Mouse (Mus musculus) MEL (cell line): ENCODE measurements around the gene Ndufs2. TPM values are rescaled to one million over a fixed set of nuclear protein-coding genes. Genes with fewer than 3 reads are reported as not detected.

ENCODE experiments used
- DNase-seq: peaks from one replicate; pipeline ENCODE4 v3.0.0; 2011; ENCODE audit warnings: low read depth, low spot score
- H3K27ac ChIP-seq: 2 replicates; pipeline ENCODE4 v1.5.1; 2012; ENCODE audit warnings: low read depth, mild to moderate bottlenecking, control low read depth, low read length, moderate library complexity; ENCODE audit not compliant: control insufficient read depth
- H3K27me3 ChIP-seq, 2 experiments: fragments of 150-350 bp in 1 of 2; sonication (generic) in 1 of 2; 2 replicates each; pipeline ENCODE4 v1.6.1; 2012; ENCODE audit warnings: low read length in 2 of 2, mild to moderate bottlenecking in 2 of 2, improper control_type of control experiment in 1 of 2, moderate library complexity in 1 of 2; ENCODE audit not compliant: insufficient read depth in 2 of 2, control insufficient read depth in 1 of 2
- H3K36me3 ChIP-seq, 2 experiments: 2 replicates each; pipeline ENCODE4 v1.6.1; 2012 to 2014; ENCODE audit warnings: low read length in 2 of 2, improper control_type of control experiment in 1 of 2, inconsistent platforms in 1 of 2, mild to moderate bottlenecking in 1 of 2; ENCODE audit not compliant: insufficient read depth in 2 of 2, control insufficient read depth in 1 of 2
- H3K4me1 ChIP-seq, 2 experiments: fragments of 150-350 bp in 1 of 2; sonication (generic) in 1 of 2; 2 replicates each; pipeline ENCODE4 v1.6.1; 2012; ENCODE audit warnings: low read length in 2 of 2, improper control_type of control experiment in 1 of 2, mild to moderate bottlenecking in 1 of 2; ENCODE audit not compliant: insufficient read depth in 2 of 2, control insufficient read depth in 1 of 2
- H3K4me3 ChIP-seq, 2 experiments: fragments of 150-350 bp in 1 of 2; sonication (generic) in 1 of 2; 2 replicates each; pipeline ENCODE4 v1.5.1; 2012; ENCODE audit warnings: low read depth in 2 of 2, low read length in 2 of 2, mild to moderate bottlenecking in 2 of 2, moderate library complexity in 2 of 2, control low read depth in 1 of 2, improper control_type of control experiment in 1 of 2; ENCODE audit not compliant: control insufficient read depth in 1 of 2, insufficient read depth in 1 of 2
- H3K79me2 ChIP-seq: 2 replicates; pipeline ENCODE4 v1.6.1; 2012; ENCODE audit warnings: mild to moderate bottlenecking, low read length, moderate library complexity; ENCODE audit not compliant: control insufficient read depth, poor library complexity, insufficient read depth
- H3K9ac ChIP-seq: 2 replicates; pipeline ENCODE4 v1.6.1; 2012; ENCODE audit warnings: low read depth, mild to moderate bottlenecking, control low read depth, low read length, moderate library complexity; ENCODE audit not compliant: control insufficient read depth, poor library complexity, severe bottlenecking
- H3K9me3 ChIP-seq: fragments of 150-350 bp; sonication (generic); replicated peaks from 2 replicates; pipeline ENCODE4 v1.6.1; 2012; ENCODE audit warnings: mild to moderate bottlenecking, low read length, improper control_type of control experiment, moderate library complexity; ENCODE audit not compliant: insufficient read depth
- CHD1 ChIP-seq: IDR thresholded peaks from 2 replicates; pipeline ENCODE4 v1.6.1; 2012; ENCODE audit warnings: low read depth, mild to moderate bottlenecking, inconsistent platforms, low read length, improper control_type of control experiment
- CTCF ChIP-seq, 3 experiments: IDR thresholded peaks in 2 of 3; conservative IDR thresholded peaks in 1 of 3; 2 replicates each; pipeline ENCODE4 v1.5.1; 2011 to 2012; ENCODE audit warnings: low read length in 3 of 3, low read depth in 2 of 3, mild to moderate bottlenecking in 2 of 3, improper control_type of control experiment in 1 of 3, inconsistent platforms in 1 of 3, mixed read lengths in 1 of 3, moderate library complexity in 1 of 3; ENCODE audit not compliant: control insufficient read depth in 1 of 3, insufficient read depth in 1 of 3, poor library complexity in 1 of 3, severe bottlenecking in 1 of 3
- E2F4 ChIP-seq: IDR thresholded peaks from 2 replicates; pipeline ENCODE4 v1.6.1; 2011; ENCODE audit warnings: low read depth, low read length, improper control_type of control experiment, borderline replicate concordance
- ELF1 ChIP-seq: IDR thresholded peaks from 2 replicates; pipeline ENCODE4 v1.6.1; 2014; ENCODE audit warnings: low read depth, mild to moderate bottlenecking, inconsistent platforms, low read length, improper control_type of control experiment, moderate library complexity
- EP300 ChIP-seq, 2 experiments: IDR thresholded peaks; 2 replicates each; pipeline ENCODE4 v1.6.1; 2011; ENCODE audit warnings: improper control_type of control experiment in 2 of 2, low read length in 2 of 2, low read depth in 1 of 2, mild to moderate bottlenecking in 1 of 2
- ETS1 ChIP-seq: IDR thresholded peaks from 2 replicates; pipeline ENCODE4 v1.6.1; 2012; ENCODE audit warnings: low read depth, mild to moderate bottlenecking, inconsistent platforms, low read length, improper control_type of control experiment, moderate library complexity
- GABPA ChIP-seq: IDR thresholded peaks from 2 replicates; pipeline ENCODE4 v1.6.1; 2012; ENCODE audit warnings: low read depth, mild to moderate bottlenecking, inconsistent platforms, low read length, improper control_type of control experiment, moderate library complexity
- GATA1 ChIP-seq: IDR thresholded peaks from 2 replicates; pipeline ENCODE4 v1.6.1; 2011; ENCODE audit warnings: low read depth, low read length, improper control_type of control experiment
- HCFC1 ChIP-seq: IDR thresholded peaks from 2 replicates; pipeline ENCODE4 v1.6.1; 2012; ENCODE audit warnings: low read depth, mild to moderate bottlenecking, inconsistent platforms, low read length, improper control_type of control experiment, moderate library complexity
- KAT2A ChIP-seq: conservative IDR thresholded peaks from 2 replicates; pipeline ENCODE4 v1.6.1; 2012; ENCODE audit warnings: low read depth, low read length, improper control_type of control experiment, inconsistent platforms
- MAZ ChIP-seq: IDR thresholded peaks from 2 replicates; pipeline ENCODE4 v1.6.1; 2012; ENCODE audit warnings: low read depth, mild to moderate bottlenecking, inconsistent platforms, low read length, improper control_type of control experiment
- MEF2A ChIP-seq: IDR thresholded peaks from 2 replicates; pipeline ENCODE4 v1.6.1; 2014; ENCODE audit warnings: low read depth, mild to moderate bottlenecking, inconsistent platforms, low read length, improper control_type of control experiment; ENCODE audit not compliant: poor library complexity, insufficient replicate concordance, severe bottlenecking; ENCODE audit errors: extremely low read depth
- MXI1 ChIP-seq: IDR thresholded peaks from 2 replicates; pipeline ENCODE4 v1.6.1; 2011; ENCODE audit warnings: mild to moderate bottlenecking, low read depth, low read length, improper control_type of control experiment
- MYB ChIP-seq: IDR thresholded peaks from 2 replicates; pipeline ENCODE4 v1.6.1; 2011; ENCODE audit warnings: mild to moderate bottlenecking, low read depth, low read length, improper control_type of control experiment
- MYC ChIP-seq: IDR thresholded peaks from 2 replicates; pipeline ENCODE4 v1.6.1; 2011; ENCODE audit warnings: low read depth, mild to moderate bottlenecking, low read length, improper control_type of control experiment, moderate library complexity
- NELFE ChIP-seq: IDR thresholded peaks from 2 replicates; pipeline ENCODE4 v1.6.1; 2011; ENCODE audit warnings: low read depth, low read length, improper control_type of control experiment
- NRF1 ChIP-seq: IDR thresholded peaks from 2 replicates; pipeline ENCODE4 v1.6.1; 2014; ENCODE audit warnings: low read depth, mild to moderate bottlenecking, inconsistent platforms, low read length, improper control_type of control experiment, moderate library complexity; ENCODE audit not compliant: poor library complexity, insufficient read depth, severe bottlenecking
- POLR2A ChIP-seq, 2 experiments: IDR thresholded peaks; 2 replicates each; pipeline ENCODE4 v1.6.1; 2011 to 2012; ENCODE audit warnings: low read length in 2 of 2, mild to moderate bottlenecking in 2 of 2, control low read depth in 1 of 2, improper control_type of control experiment in 1 of 2, low read depth in 1 of 2, moderate library complexity in 1 of 2; ENCODE audit not compliant: control insufficient read depth in 1 of 2, insufficient read depth in 1 of 2, poor library complexity in 1 of 2
- RAD21 ChIP-seq: IDR thresholded peaks from 2 replicates; pipeline ENCODE4 v1.6.1; 2011; ENCODE audit warnings: mild to moderate bottlenecking, low read depth, low read length, improper control_type of control experiment
- RCOR1 ChIP-seq: IDR thresholded peaks from 2 replicates; pipeline ENCODE4 v1.6.1; 2012; ENCODE audit warnings: low read depth, mild to moderate bottlenecking, inconsistent platforms, low read length, improper control_type of control experiment
- SIN3A ChIP-seq: IDR thresholded peaks from 2 replicates; pipeline ENCODE4 v1.6.1; 2012; ENCODE audit warnings: low read length, improper control_type of control experiment, inconsistent platforms
- SMC3 ChIP-seq: IDR thresholded peaks from 2 replicates; pipeline ENCODE4 v1.6.1; 2011; ENCODE audit warnings: low read depth, low read length, improper control_type of control experiment
- TAL1 ChIP-seq: IDR thresholded peaks from 2 replicates; pipeline ENCODE4 v1.6.1; 2012; ENCODE audit warnings: mild to moderate bottlenecking, inconsistent platforms, low read length, moderate library complexity, mixed read lengths
- TBP ChIP-seq: IDR thresholded peaks from 2 replicates; pipeline ENCODE4 v1.8.0; 2011; ENCODE audit warnings: low read depth, low read length, improper control_type of control experiment
- TCF12 ChIP-seq: IDR thresholded peaks from 2 replicates; pipeline ENCODE4 v1.6.1; 2014; ENCODE audit warnings: low read depth, mild to moderate bottlenecking, inconsistent platforms, low read length, improper control_type of control experiment, moderate library complexity
- UBTF ChIP-seq: IDR thresholded peaks from 2 replicates; pipeline ENCODE4 v1.6.1; 2012; ENCODE audit warnings: low read depth, mild to moderate bottlenecking, inconsistent platforms, low read length, improper control_type of control experiment, moderate library complexity, borderline replicate concordance; ENCODE audit not compliant: insufficient read depth
- ZC3H11A ChIP-seq: IDR thresholded peaks from 2 replicates; pipeline ENCODE4 v1.6.1; 2012; ENCODE audit warnings: low read depth, mild to moderate bottlenecking, inconsistent platforms, low read length, improper control_type of control experiment
- ZMIZ1 ChIP-seq: IDR thresholded peaks from 2 replicates; pipeline ENCODE4 v1.6.1; 2012; ENCODE audit warnings: low read depth, mild to moderate bottlenecking, inconsistent platforms, low read length, improper control_type of control experiment, moderate library complexity
- polyA plus RNA-seq, 2 experiments: library from polyadenylated mRNA; stranded (reverse) in 1 of 2; unstranded in 1 of 2; fragments of >175 nt in 1 of 2; fragments of >200 nt in 1 of 2; gene quantifications; 2 replicates each; pipeline versions ENCODE4 v1.2.1 to v1.2.4; 2012; ENCODE audit warnings: low replicate concordance in 2 of 2, low read depth in 1 of 2; ENCODE audit not compliant: insufficient read length in 2 of 2, insufficient read depth in 1 of 2, missing spikeins in 1 of 2
- total RNA-seq: library from RNA; depleted of rRNA; stranded (reverse); fragments of 300-350 nt; gene quantifications from 2 replicates; pipeline ENCODE4 v1.2.3, GENCODE M21; 2012

Ndufs2 gene
- total and polyA plus RNA-seq, 3 experiments, result 169 to 415 (median 292) TPM

GRCm38 (mm10) chr1:171247453-171247841 is 3.7 kb downstream of the Ndufs2 start:
- Histone ChIP-seq H3K36me3 (peaks cover 0 to 12% of the 10 kb centered on the region in 2 experiments; a peak in 2 of 4 replicates), H3K4me1 (peaks cover 2 to 21% of the 10 kb centered on the region in 2 experiments; a peak in 3 of 4 replicates), H3K27me3 (no peaks in the 10 kb centered on the region; a peak in 1 of 4 replicates), H3K27ac (peak overlapping the region; percentile 78), H3K9ac (peak overlapping the region; percentile 72), H3K79me2 (peaks cover 11% of the 10 kb centered on the region), H3K4me3 (peak overlapping the region; percentile 69 to 71), H3K9me3 (no peaks in the 10 kb centered on the region)
- DNase-seq, result no peak
- TF ChIP-seq NRF1, result no peak
- peak; percentile 15; the same call in 1 of the 2 replicates for TF ChIP-seq CHD1
- TF ChIP-seq GATA1, result 0 out of 2 replicates have a peak, but pooled peaks have one; percentile 37
- TF ChIP-seq MAZ, result no peak

GRCm38 (mm10) chr1:171246709-171247452 is 4.3 kb downstream of the Ndufs2 start:
- Histone ChIP-seq H3K9ac (peak overlapping the region; percentile 86), H3K4me1 (peaks cover 2 to 21% of the 10 kb centered on the region in 2 experiments; a peak in 3 of 4 replicates)

More at GRCm38 (mm10) chr1:171246709-171247452, 4.3 kb downstream of the Ndufs2 start:
- H3K36me3 ChIP-seq, result peaks cover 0 to 12% of the 10 kb centered on the region in 2 experiments; a peak in 2 of 4 replicates
- peak overlapping the region; percentile 77 to 88 for H3K4me3 ChIP-seq
- no peaks in the 10 kb centered on the region for H3K9me3 ChIP-seq
- H3K79me2 ChIP-seq, result peaks cover 11% of the 10 kb centered on the region
- peak; percentile 100 for DNase-seq
- peak; percentile 82 for TF ChIP-seq TBP
- peak; percentile 62; the same call in 1 of the 2 replicates for TF ChIP-seq MXI1
- TF ChIP-seq ZC3H11A, result no peak
- TF ChIP-seq TAL1, result no peak
- peak; percentile 63 to 86 (median 78); a peak in 5 of 6 replicates for TF ChIP-seq CTCF (IDR thresholded peaks at IDR 0.05 in 2 of 3, conservative IDR thresholded peaks at IDR 0.05 in 1 of 3; ENCODE audit: control insufficient read depth in 1 of 3, insufficient read depth in 1 of 3, low read depth in 2 of 3, low read length in 3 of 3, poor library complexity in 1 of 3, severe bottlenecking in 1 of 3)
- peak in 1 of 2 experiments; percentile 66; a peak in 1 of 4 replicates for TF ChIP-seq EP300 (IDR thresholded peaks at IDR 0.05; ENCODE audit: low read depth in 1 of 2, low read length in 2 of 2)
- TF ChIP-seq MYC, result peak; percentile 34; the same call in 1 of the 2 replicates
- peak; percentile 81 for TF ChIP-seq ZMIZ1
- peak; percentile 51; the same call in 1 of the 2 replicates for TF ChIP-seq E2F4
- TF ChIP-seq MEF2A, result peak; percentile 68; the same call in 1 of the 2 replicates
- TF ChIP-seq ETS1, result peak; percentile 43; the same call in 1 of the 2 replicates
- peak; percentile 97 for TF ChIP-seq KAT2A
- peak; percentile 83 for TF ChIP-seq NELFE
- peak; percentile 91 for TF ChIP-seq SIN3A
- peak; percentile 69 for TF ChIP-seq TCF12
- peak; percentile 96 for TF ChIP-seq HCFC1
- TF ChIP-seq GATA1, result peak; percentile 75
- TF ChIP-seq ELF1, result peak; percentile 96
- TF ChIP-seq NRF1, result peak; percentile 66
- no peak for TF ChIP-seq MYB
- no peak for TF ChIP-seq UBTF
- TF ChIP-seq MAZ, result peak; percentile 96; the same call in 1 of the 2 replicates
- no peak for TF ChIP-seq GABPA
- peak; percentile 93 to 99 for TF ChIP-seq POLR2A (IDR thresholded peaks at IDR 0.05; ENCODE audit: control insufficient read depth in 1 of 2, insufficient read depth in 1 of 2, low read depth in 1 of 2, low read length in 2 of 2, poor library complexity in 1 of 2)
- peak; percentile 47; the same call in 1 of the 2 replicates for TF ChIP-seq SMC3
- TF ChIP-seq RCOR1, result peak; percentile 83
- no peak for TF ChIP-seq RAD21
- no peaks in the 10 kb centered on the region; a peak in 1 of 4 replicates for H3K27me3 ChIP-seq
- H3K27ac ChIP-seq, result peak overlapping the region; percentile 78
